15 mouse cellular contexts compared by ENCODE assay signal in the genomic region with DNA sequence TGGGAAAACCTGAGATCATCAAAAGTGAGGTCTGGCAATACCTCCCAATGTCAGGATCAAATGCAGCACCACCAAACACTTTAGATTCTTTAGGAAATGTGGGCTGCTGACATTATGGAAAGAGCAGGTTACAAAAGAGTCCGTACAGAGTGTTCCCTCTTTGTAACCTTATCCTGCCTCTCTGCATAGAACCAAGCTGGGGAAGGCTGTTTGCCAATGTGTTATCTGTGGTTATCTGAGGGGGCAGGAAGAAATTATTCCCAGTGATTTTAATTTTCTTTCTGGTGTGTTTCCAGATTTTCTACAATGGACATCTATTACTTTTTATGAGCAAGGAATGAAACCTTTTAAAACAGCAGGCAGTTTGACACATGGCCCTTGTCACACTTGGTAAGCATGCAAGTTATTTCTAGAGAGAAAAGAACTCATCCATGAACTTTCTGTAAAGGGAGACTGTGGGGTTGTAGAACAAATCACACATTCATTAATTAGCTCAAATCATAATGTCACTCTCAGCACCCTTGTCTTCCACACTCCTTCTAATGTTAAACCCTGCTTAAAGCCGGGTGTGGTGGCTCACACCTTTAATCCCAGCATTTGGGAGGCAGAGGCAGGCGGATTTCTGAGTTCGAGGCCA.
"Had no signal": no experiment of that assay in that cellular context is flagged by ENCODE, and none has a peak within 500 bp of the region (broad histone marks: within the 10 kb centered on the region; RNA-seq: fewer than 3 reads in every experiment).

No protein-coding gene starts in this region.

- H3K4me2 ChIP-seq: liver, embryonic 13.5 days; midbrain, embryonic 11.5 days had no signal

- H3K27ac ChIP-seq: left cerebral cortex, adult 2 months; liver, embryonic 13.5 days; stomach, postnatal 0 days had no signal

- H3K9ac ChIP-seq: liver, embryonic 13.5 days had no signal

- H3K36me3 ChIP-seq: liver, embryonic 13.5 days had no signal

- H3K4me3 ChIP-seq: left cerebral cortex, adult 2 months; liver, embryonic 13.5 days had no signal

- H3K4me1 ChIP-seq: liver, embryonic 13.5 days had no signal

- H3K9me3 ChIP-seq: liver, embryonic 13.5 days had no signal

- ATAC-seq: intestine, postnatal 0 days had no signal

- DNase-seq: layer of hippocampus, postnatal 36 days; liver, embryonic 13.5 days; lung, adult 2 months; lung, postnatal 14 days; lung, postnatal 4 days; midbrain, embryonic 14.5 days; right cerebral cortex, adult 18-20 months; right cerebral cortex, postnatal 14 days; right cerebral cortex, postnatal 4 days; thymus, adult 18-20 months; thymus, postnatal 36 days had no signal
